Mouse (Mus musculus): Measurements from ENCODE around the gene Cmss1. TPM values are rescaled to one million over a fixed set of nuclear protein-coding genes. Genes with fewer than 3 reads are reported as not detected.

Cmss1 gene
- polyA plus RNA-seq, 2 experiments: 10.9 to 45.3 TPM

DNA sequence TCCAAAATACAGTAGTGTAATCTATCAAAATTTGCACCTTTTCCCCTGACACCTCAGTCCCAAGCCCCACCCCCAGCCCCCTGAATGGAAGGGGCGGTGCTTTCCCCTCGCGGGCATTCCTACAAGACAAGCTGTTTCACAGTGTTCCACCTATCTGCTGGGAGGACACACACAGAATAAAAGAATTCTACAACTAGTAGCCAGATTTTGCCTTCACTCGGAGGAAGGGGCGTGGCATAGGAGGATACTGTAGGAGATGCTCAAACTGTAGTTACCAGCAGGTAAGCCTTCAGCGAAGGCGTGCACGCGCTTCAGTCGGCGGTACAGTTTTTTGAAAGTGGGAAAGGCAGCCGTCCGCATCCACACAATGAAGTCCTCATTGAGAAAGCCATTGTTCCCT, 336.9 kb downstream of the Cmss1 start:
- TF ChIP-seq POLR2A (IDR thresholded peaks at IDR 0.05; ENCODE audit: borderline replicate concordance, extremely low read depth, insufficient read depth, insufficient read length): no peak
- H3K4me1 ChIP-seq (ENCODE audit: control insufficient read depth, insufficient read depth, low read length): 0 out of 2 replicates have a peak, but pooled peaks cover 3% of the 10 kb centered on the region
- H3K9ac ChIP-seq (ENCODE audit: low read depth, low read length, severe bottlenecking): no peak overlapping the region
- H3K4me2 ChIP-seq (replicated peaks; ENCODE audit: low read depth, low read length, severe bottlenecking): no peak overlapping the region
- no peaks in the 10 kb centered on the region for H3K36me3 ChIP-seq (ENCODE audit: control insufficient read depth, insufficient read depth, low read length)
- 95% methylated on average over 13 of the region's 13 CpGs for WGBS
- H3K27me3 ChIP-seq (ENCODE audit: control insufficient read depth, insufficient read depth, low read length): no peaks in the 10 kb centered on the region
- H3K27ac ChIP-seq (replicated peaks; ENCODE audit: low read depth, low read length): no peak overlapping the region
- no peak for ATAC-seq (ENCODE audit: low FRiP score, low read depth)
- no peak for DNase-seq (ENCODE audit: low spot score)
- no peaks in the 10 kb centered on the region for H3K9me3 ChIP-seq (ENCODE audit: control insufficient read depth, low read length)
- no peak overlapping the region for H3K4me3 ChIP-seq (replicated peaks; ENCODE audit: low read length)

DNA sequence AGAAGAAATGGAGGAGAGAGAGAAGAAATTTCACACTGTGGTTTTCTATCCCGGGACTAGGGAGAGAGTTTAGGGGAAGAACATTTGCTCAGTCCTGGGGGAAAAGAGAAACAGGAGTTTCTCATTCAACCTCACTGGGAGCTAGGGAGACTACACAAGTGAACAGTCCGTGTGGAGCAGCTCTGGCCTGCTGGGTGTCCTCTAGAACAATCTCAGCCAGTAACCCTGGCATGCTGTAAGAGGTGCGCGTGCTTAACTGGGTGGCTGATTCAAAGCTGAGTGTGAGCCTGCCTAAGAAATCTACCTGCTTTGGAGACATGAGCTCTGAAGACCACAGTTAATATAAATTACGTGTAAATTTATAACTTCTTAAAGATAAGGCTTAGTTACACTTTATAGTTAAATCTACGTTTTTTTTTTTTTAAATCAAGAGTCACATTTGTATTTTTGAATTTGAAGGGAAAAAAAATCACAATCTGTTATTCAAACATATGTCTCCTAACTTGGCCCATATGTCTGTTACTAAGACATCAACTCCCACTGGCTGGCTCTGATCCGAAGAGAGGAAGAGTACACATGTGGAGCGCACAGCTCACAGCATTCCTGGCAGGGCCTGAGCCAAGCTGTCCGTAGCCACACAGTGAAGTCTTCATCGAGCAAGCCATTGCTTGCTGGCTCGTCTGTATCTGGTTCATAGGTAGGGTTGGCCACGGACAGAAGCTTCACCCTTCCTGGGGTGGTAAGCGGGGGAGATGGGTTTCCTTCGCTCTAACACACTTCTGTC, 338.4 kb downstream of the Cmss1 start:
- H3K9me3 ChIP-seq (ENCODE audit: control insufficient read depth, low read length): no peaks in the 10 kb centered on the region
- H3K4me1 ChIP-seq (ENCODE audit: control insufficient read depth, insufficient read depth, low read length): 0 out of 2 replicates have a peak, but pooled peaks cover 3% of the 10 kb centered on the region
- H3K27me3 ChIP-seq (ENCODE audit: control insufficient read depth, insufficient read depth, low read length): no peaks in the 10 kb centered on the region
- H3K9ac ChIP-seq (ENCODE audit: low read depth, low read length, severe bottlenecking): no peak overlapping the region
- no peak overlapping the region for H3K4me2 ChIP-seq (replicated peaks; ENCODE audit: low read depth, low read length, severe bottlenecking)
- no peaks in the 10 kb centered on the region for H3K36me3 ChIP-seq (ENCODE audit: control insufficient read depth, insufficient read depth, low read length)
- no peak for TF ChIP-seq POLR2A (IDR thresholded peaks at IDR 0.05; ENCODE audit: borderline replicate concordance, extremely low read depth, insufficient read depth, insufficient read length)
- peak; percentile 60 for DNase-seq (ENCODE audit: low spot score)
- H3K27ac ChIP-seq (replicated peaks; ENCODE audit: low read depth, low read length): no peak overlapping the region
- no peak for ATAC-seq (ENCODE audit: low FRiP score, low read depth)
- WGBS: 80% methylated on average over 14 of the region's 14 CpGs
- no peak overlapping the region for H3K4me3 ChIP-seq (replicated peaks; ENCODE audit: low read length)

DNA sequence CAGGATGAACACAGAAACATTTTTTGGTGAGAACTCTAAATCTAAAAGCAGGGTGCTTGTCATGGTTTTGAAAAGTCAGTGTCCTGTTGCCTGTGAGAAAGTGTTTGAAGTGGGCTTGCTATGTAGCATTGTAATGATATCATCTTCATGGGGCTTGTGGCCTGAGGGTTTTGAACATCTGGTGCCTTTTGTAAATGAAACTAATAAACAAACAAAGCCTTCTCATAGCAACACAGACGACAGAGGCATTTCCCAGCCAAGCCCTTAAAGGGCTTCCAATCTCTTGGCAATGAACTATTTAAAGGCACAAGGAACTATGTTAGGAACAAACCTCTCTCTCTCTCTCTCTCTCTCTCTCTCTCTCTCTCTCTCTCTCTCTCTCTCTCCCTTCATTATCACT, 339.6 kb downstream of the Cmss1 start:
- H3K4me2 ChIP-seq (replicated peaks; ENCODE audit: low read depth, low read length, severe bottlenecking): no peak overlapping the region
- no peak for TF ChIP-seq POLR2A (IDR thresholded peaks at IDR 0.05; ENCODE audit: borderline replicate concordance, extremely low read depth, insufficient read depth, insufficient read length)
- H3K36me3 ChIP-seq (ENCODE audit: control insufficient read depth, insufficient read depth, low read length): no peaks in the 10 kb centered on the region
- no peak overlapping the region for H3K27ac ChIP-seq (replicated peaks; ENCODE audit: low read depth, low read length)
- ATAC-seq (ENCODE audit: low FRiP score, low read depth) (peak; percentile 53; the same call in 1 of the 2 replicates), DNase-seq (ENCODE audit: low spot score) (peak; percentile 60)
- no peak overlapping the region for H3K4me3 ChIP-seq (replicated peaks; ENCODE audit: low read length)
- WGBS: 0% methylated on average over 1 of the region's 1 CpGs
- 0 out of 2 replicates have a peak, but pooled peaks cover 3% of the 10 kb centered on the region for H3K4me1 ChIP-seq (ENCODE audit: control insufficient read depth, insufficient read depth, low read length)
- no peaks in the 10 kb centered on the region for H3K27me3 ChIP-seq (ENCODE audit: control insufficient read depth, insufficient read depth, low read length)
- H3K9ac ChIP-seq (ENCODE audit: low read depth, low read length, severe bottlenecking): no peak overlapping the region
- H3K9me3 ChIP-seq (ENCODE audit: control insufficient read depth, low read length): no peaks in the 10 kb centered on the region

DNA sequence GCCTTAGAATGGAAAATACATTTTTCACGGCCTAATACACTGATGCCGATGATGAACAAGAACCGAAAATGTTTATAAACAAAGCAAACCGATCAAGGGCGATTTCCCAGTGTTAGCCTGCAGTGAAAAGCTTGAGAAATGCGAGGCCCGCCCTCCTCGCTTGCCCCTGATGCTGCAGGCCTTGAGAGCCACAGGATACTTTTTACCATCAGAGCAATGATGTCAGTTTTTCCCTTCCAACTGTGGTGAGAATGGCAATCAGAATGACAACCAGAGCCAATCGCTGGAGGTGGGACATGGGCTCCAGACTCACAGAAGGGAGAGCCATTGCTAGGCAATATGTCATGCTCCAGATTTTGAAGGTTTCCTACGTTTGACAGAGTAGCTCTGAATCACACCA, 346.5 kb downstream of the Cmss1 start:
- Histone ChIP-seq H3K27me3 (ENCODE audit: control insufficient read depth, insufficient read depth, low read length) (no peaks in the 10 kb centered on the region), H3K27ac (replicated peaks; ENCODE audit: low read depth, low read length) (no peak overlapping the region), H3K4me3 (replicated peaks; ENCODE audit: low read length) (no peak overlapping the region), H3K36me3 (ENCODE audit: control insufficient read depth, insufficient read depth, low read length) (no peaks in the 10 kb centered on the region), H3K4me1 (ENCODE audit: control insufficient read depth, insufficient read depth, low read length) (no peaks in the 10 kb centered on the region), H3K9ac (ENCODE audit: low read depth, low read length, severe bottlenecking) (no peak overlapping the region), H3K9me3 (ENCODE audit: control insufficient read depth, low read length) (no peaks in the 10 kb centered on the region), H3K4me2 (replicated peaks; ENCODE audit: low read depth, low read length, severe bottlenecking) (no peak overlapping the region)
- TF ChIP-seq POLR2A (IDR thresholded peaks at IDR 0.05; ENCODE audit: borderline replicate concordance, extremely low read depth, insufficient read depth, insufficient read length): no peak
- 91% methylated on average over 10 of the region's 10 CpGs for WGBS
- no peak for ATAC-seq (ENCODE audit: low FRiP score, low read depth)
- DNase-seq (ENCODE audit: low spot score): no peak

DNA sequence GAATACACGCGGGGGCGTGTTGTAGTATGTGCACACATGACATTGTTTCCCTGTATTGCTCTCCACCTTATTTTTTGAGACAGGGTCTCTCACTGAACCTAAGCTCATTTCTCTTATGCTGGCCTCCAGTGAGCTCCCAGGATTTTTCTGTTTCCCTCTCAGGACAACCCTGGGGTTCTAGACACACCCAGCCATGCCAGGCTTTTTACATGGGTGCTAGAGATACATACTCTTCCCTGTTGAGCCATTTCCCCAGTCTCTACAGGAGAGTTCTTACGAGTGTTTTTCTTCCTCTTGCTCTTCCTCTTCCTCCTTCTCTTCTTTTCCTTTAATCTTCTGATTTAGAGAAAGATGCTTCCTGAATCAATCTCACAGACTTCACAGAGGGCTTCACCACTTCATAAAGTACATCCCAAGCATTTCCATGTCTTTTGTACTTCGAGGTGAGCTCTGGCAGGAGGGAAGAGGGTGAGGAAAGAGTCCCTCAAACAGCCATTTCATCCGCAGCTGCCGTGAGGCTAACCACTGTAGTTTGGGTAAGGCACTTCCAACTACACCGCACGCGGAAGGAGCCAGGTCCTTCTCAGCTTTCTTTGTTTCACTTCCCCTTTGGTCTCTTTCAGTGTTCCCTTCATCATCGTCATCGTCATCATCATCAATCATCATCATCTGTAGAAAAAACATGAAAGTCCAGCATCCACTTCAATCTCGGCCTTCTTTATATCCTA, 347.1 kb downstream of the Cmss1 start:
- DNase-seq (ENCODE audit: low spot score) (no peak), ATAC-seq (ENCODE audit: low FRiP score, low read depth) (no peak)
- no peak overlapping the region for H3K9ac ChIP-seq (ENCODE audit: low read depth, low read length, severe bottlenecking)
- WGBS: 88% methylated on average over 13 of the region's 13 CpGs
- no peaks in the 10 kb centered on the region for H3K36me3 ChIP-seq (ENCODE audit: control insufficient read depth, insufficient read depth, low read length)
- H3K9me3 ChIP-seq (ENCODE audit: control insufficient read depth, low read length): no peaks in the 10 kb centered on the region
- H3K4me2 ChIP-seq (replicated peaks; ENCODE audit: low read depth, low read length, severe bottlenecking): no peak overlapping the region
- H3K4me3 ChIP-seq (replicated peaks; ENCODE audit: low read length): no peak overlapping the region
- no peak for TF ChIP-seq POLR2A (IDR thresholded peaks at IDR 0.05; ENCODE audit: borderline replicate concordance, extremely low read depth, insufficient read depth, insufficient read length)
- H3K27me3 ChIP-seq (ENCODE audit: control insufficient read depth, insufficient read depth, low read length): no peaks in the 10 kb centered on the region
- no peaks in the 10 kb centered on the region for H3K4me1 ChIP-seq (ENCODE audit: control insufficient read depth, insufficient read depth, low read length)
- H3K27ac ChIP-seq (replicated peaks; ENCODE audit: low read depth, low read length): no peak overlapping the region

Other genes with a start within 250 kb of the Cmss1 start
- 10.0 and 10.2 TPM in 2 replicates for gene Col8a1, start 147.9 kb upstream of the Cmss1 start, polyA plus RNA-seq (2012; rRNA removed)
- gene Col8a1, start 147.9 kb upstream of the Cmss1 start, polyA plus RNA-seq (2014; fragmentation: Nextera tagmentation; extraction: Ambion mirVana): 22.5 and 23.8 TPM in 2 replicates

All from limb, embryonic 14.5 days (tissue).